Mouse (Mus musculus) heart, embryonic 16.5 days (tissue): Measurements from ENCODE around the gene AL731706.2. TPM values are rescaled to one million over a fixed set of nuclear protein-coding genes. Genes with fewer than 3 reads are reported as not detected.
A peak's percentile ranks its signal among the peaks of the same experiment; 100 is the strongest.

ENCODE experiments used
- ATAC-seq: fragments of 200-750 bp; cut with Nextera tagmentation; replicated peaks from 2 replicates; pipeline ENCODE4 v1.8.0; 2017; ENCODE audit warnings: moderate number of reproducible peaks; ENCODE audit not compliant: insufficient read depth, low FRiP score; ENCODE audit errors: extremely low read depth
- H3K27ac ChIP-seq: fragments of 300-500 bp; sonication (generic); 2 replicates; pipeline ENCODE4 v1.5.1; 2014; ENCODE audit warnings: mild to moderate bottlenecking, low read length, control low read depth, moderate library complexity
- H3K27me3 ChIP-seq: fragments of 300-500 bp; sonication (generic); 2 replicates; pipeline ENCODE4 v1.6.1; 2014; ENCODE audit warnings: low read length, mixed read lengths; ENCODE audit not compliant: control insufficient read depth, insufficient read depth
- H3K36me3 ChIP-seq: fragments of 300-500 bp; sonication (generic); 2 replicates; pipeline ENCODE4 v1.6.1; 2014; ENCODE audit not compliant: control insufficient read depth, insufficient read depth
- H3K4me1 ChIP-seq: fragments of 300-500 bp; sonication (generic); 2 replicates; pipeline ENCODE4 v1.6.1; 2014; ENCODE audit warnings: low read length, mixed read lengths; ENCODE audit not compliant: control insufficient read depth, insufficient read depth
- H3K4me2 ChIP-seq: fragments of 300-500 bp; sonication (generic); 2 replicates; pipeline ENCODE4 v1.6.1; 2014; ENCODE audit warnings: low read depth, mild to moderate bottlenecking, control low read depth, low read length
- H3K4me3 ChIP-seq: fragments of 300-500 bp; sonication (generic); 2 replicates; pipeline ENCODE4 v1.5.1; 2014; ENCODE audit warnings: mild to moderate bottlenecking, control low read depth, low read length
- H3K9ac ChIP-seq: fragments of 300-500 bp; sonication (generic); 2 replicates; pipeline ENCODE4 v1.6.1; 2014; ENCODE audit warnings: low read length, control low read depth
- H3K9me3 ChIP-seq: fragments of 300-500 bp; sonication (generic); replicated peaks from 2 replicates; pipeline ENCODE4 v1.6.1; 2016; ENCODE audit warnings: low read length; ENCODE audit not compliant: control insufficient read depth
- WGBS: fragments of 180-500 bp; shearing (Covaris S2); extraction: QIAGEN DNeasy Blood & Tissue Kit; methylation state at CpG from one replicate; pipeline ENCODE4 v1.1.7; 2014; 5-methylcytosine and 5-hydroxymethylcytosine counted together
- polyA plus RNA-seq: library from polyadenylated mRNA; unstranded; fragments of >200 nt; fragmentation: Nextera tagmentation; extraction: Ambion mirVana; gene quantifications from 2 replicates; pipeline ENCODE4 v1.2.1, GENCODE M21; 2015

Gene AL731706.2
- polyA plus RNA-seq, 1 experiment from 2014 or later = 46.3 TPM

DNA sequence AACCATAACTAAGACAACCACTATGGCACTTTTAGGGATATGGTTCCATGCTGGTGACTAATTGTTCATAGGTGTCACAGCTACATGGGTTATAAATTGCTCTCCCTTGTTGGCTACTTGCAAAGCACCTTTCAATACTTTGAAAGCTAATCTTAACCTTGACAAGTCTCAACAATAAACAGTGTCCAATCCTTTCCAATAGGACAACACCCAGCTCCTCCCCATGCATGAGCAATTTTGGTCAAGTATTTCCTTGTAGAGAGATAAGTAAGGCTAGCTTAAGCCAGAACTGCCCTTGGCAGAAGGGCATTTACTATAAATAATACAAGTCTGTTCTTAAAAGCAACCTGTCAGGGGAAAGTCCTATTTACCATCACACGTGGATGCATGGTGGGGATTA, 47.5 kb downstream of the AL731706.2 start:
- 30% methylated on average over 1 of the region's 1 CpGs for WGBS
- Histone ChIP-seq H3K4me1 (peaks cover 17% of the 10 kb centered on the region), H3K4me3 (no peak overlapping the region), H3K9me3 (no peaks in the 10 kb centered on the region), H3K27me3 (no peaks in the 10 kb centered on the region), H3K9ac (no peak overlapping the region), H3K4me2 (no peak overlapping the region), H3K36me3 (no peaks in the 10 kb centered on the region), H3K27ac (peak overlapping the region; percentile 55)
- peak; percentile 69; the same call in 1 of the 2 replicates for ATAC-seq

GRCm38 (mm10) chr2:136835882-136836281, 49.6 kb downstream of the AL731706.2 start:
- Histone ChIP-seq H3K9me3 (no peaks in the 10 kb centered on the region), H3K27me3 (no peaks in the 10 kb centered on the region), H3K9ac (no peak overlapping the region), H3K36me3 (no peaks in the 10 kb centered on the region), H3K4me1 (peaks cover 17% of the 10 kb centered on the region), H3K27ac (no peak overlapping the region), H3K4me3 (no peak overlapping the region), H3K4me2 (no peak overlapping the region)
- ATAC-seq = no peak
- 66% methylated on average over 3 of the region's 3 CpGs for WGBS

Other genes with a start within 250 kb of the AL731706.2 start
- 0.56 and 0.89 TPM in 2 replicates for gene Snap25, start 172.2 kb downstream of the AL731706.2 start, polyA plus RNA-seq
- 3.7 and 4.3 TPM in 2 replicates for gene Slx4ip, start 5.5 kb upstream of the AL731706.2 start, polyA plus RNA-seq
- gene AL731706.1, start 5.7 kb upstream of the AL731706.2 start, polyA plus RNA-seq = 39.1 and 39.5 TPM in 2 replicates
- 22.7 and 24.1 TPM in 2 replicates for gene Mkks, start 5.7 kb upstream of the AL731706.2 start, polyA plus RNA-seq
- 9.9 and 10.6 TPM in 2 replicates for gene Jag1, start 231.0 kb upstream of the AL731706.2 start, polyA plus RNA-seq